Mouse (Mus musculus): ENCODE data around the gene Spred1.

DNA sequence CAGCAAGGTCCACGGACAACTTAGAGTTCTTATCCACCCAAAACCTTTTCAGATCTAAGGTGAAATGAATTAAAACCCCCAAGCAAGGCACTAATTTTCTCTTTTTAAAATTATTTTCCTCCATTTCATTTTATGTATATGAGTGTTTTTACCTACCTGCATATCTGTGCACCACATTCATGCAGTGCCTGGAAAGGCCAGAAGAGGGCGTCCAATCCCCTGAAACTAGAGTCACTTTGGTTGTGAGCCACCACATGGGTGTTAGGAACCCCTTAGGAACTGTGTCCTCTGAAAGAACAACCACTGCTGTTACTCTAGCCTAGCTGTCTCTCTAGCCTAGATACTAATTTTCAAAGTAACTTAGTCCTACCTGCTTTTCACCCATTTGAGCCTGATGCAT, 95.0 kb downstream of the Spred1 start:
- peak; percentile 21; the same call in 1 of the 2 replicates for TF ChIP-seq CTCF (IDR thresholded peaks at IDR 0.05; ENCODE audit: extremely low read depth, insufficient read depth, low read length)
- no peak for TF ChIP-seq POLR2A (IDR thresholded peaks at IDR 0.05; ENCODE audit: extremely low read depth, insufficient read depth, low read length)
